Mouse (Mus musculus): Measurements from ENCODE around the gene Atp2c2.

GRCm38 (mm10) chr8:119736348-119736917 lies 36.6 kb downstream of the Atp2c2 start:
- TF ChIP-seq CTCF (IDR thresholded peaks at IDR 0.05; ENCODE audit: extremely low read depth, insufficient read length, insufficient replicate concordance, low read depth, low read length) (no peak), POLR2A (IDR thresholded peaks at IDR 0.05; ENCODE audit: low read depth, low read length) (no peak)
